Mouse (Mus musculus) gastrocnemius, adult 8-10 months (tissue): Measurements from ENCODE around the gene Gm6164. TPM values are rescaled to one million over a fixed set of nuclear protein-coding genes. Genes with fewer than 3 reads are reported as not detected.
"Not testable (repeated sequence)": the region's sequence is repeated elsewhere in the genome, so short reads cannot be mapped to it uniquely, and the experiment has no call there.

Source experiments
- DNase-seq, 2 experiments: peaks; one replicate each; pipeline ENCODE4 v3.0.0; 2022; ENCODE audit warnings: low spot score in 2 of 2
- total RNA-seq, 4 experiments: library from RNA; stranded (reverse); gene quantifications; 2 replicates each; pipeline ENCODE4 v1.2.4; 2022

Gene Gm6164
- not detected for total RNA-seq

DNA sequence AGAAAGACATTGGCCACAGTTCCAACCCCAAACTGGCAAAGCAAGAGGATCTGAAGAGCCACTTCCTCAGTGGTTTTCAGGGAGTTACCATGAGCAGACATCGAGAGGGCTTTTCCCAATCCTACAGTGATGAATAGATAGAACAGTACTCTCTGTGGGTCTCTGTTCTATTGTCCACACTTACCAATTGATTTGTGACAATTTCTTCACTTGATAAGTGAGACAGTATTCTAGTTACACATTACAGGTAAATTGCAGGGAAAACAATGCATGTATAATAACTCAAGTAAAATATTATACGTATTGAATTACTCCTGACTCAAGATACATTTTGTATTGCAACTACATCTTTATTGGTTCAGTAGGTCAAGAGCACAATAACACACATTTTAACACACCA, at the start of gene Gm6164:
Gene Gm6164 (minus strand): TSS at position 101 of the 400 bp plus-strand sequence.
- not testable (repeated sequence) for DNase-seq

DNA sequence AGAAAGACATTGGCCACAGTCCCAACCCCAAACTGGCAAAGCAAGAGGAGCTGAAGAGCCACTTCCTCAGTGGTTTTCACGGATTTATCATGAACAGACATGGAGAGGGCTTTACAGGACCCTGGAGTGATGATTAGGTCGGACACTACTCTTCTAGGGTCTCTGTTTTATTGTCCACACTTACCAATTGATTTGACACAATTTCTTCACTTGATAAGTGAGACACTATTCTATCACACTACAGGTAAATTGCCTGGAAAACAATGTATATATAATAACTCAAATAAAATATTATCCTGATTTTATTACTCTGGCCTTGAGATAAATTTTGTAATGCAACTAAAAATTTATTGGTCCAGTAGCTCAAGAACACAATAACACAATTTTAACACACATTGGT, 28.3 kb upstream of the Gm6164 start, which contains the start of gene Gm4498:
Gene Gm4498 (minus strand): TSS at position 101 of the 400 bp plus-strand sequence.
- DNase-seq = not testable (repeated sequence)

DNA sequence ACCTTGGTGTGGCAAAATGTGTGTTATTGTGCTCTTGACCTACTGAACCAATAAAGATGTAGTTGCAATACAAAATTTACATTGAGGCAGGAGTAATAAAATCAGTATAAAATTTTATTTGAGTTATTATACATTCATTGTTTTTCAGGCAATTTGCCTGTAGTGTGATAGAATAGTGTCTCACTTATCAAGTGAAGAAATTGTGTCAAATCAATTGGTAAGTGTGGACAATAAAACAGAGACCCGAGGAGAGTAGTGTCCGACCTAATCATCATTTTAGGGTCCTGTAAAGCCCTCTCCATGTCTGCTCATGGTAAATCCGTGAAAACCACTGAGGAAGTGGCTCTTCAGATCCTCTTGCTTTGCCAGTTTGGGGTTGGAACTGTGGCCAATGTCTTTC, 12.0 kb downstream of the Gm6164 start, which contains the start of gene Vmn1r95:
Gene Vmn1r95 (plus strand): TSS at position 301 of the 400 bp plus-strand sequence.
- not testable (repeated sequence) for DNase-seq

DNA sequence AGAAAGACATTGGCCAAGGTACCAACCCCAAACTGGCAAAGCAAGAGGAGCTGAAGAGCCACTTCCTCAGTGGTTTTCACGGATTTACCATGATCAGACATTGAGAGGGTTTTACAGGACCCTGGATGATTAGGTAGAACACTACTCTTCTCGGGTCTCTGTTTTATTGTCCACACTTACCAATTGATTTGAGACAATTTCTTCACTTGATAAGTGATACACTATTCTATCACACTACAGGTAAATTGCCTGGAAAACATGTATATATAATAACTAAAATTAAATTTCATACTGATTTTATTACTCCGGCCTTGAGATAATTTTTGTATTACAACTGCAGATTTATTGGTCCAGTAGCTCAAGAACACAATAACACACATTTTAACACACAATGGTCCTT, 37.1 kb downstream of the Gm6164 start, which contains the start of gene Vmn1r94:
Gene Vmn1r94 (minus strand): TSS at position 101 of the 400 bp plus-strand sequence.
- not testable (repeated sequence) for DNase-seq

Other genes with a start within 250 kb of the Gm6164 start
- not detected for gene Ceacam20, start 240.2 kb downstream of the Gm6164 start, total RNA-seq
- not detected for gene Nlrp9b, start 214.1 kb downstream of the Gm6164 start, total RNA-seq
- not detected for gene Vmn1r91, start 105.9 kb downstream of the Gm6164 start, total RNA-seq
- not detected for gene Gm16442, start 83.0 kb downstream of the Gm6164 start, total RNA-seq
- not detected for gene Vmn1r93, start 66.5 kb downstream of the Gm6164 start, total RNA-seq
- gene Vmn1r94, start 37.2 kb downstream of the Gm6164 start, total RNA-seq = not detected
- not detected for gene Vmn1r95, start 11.9 kb downstream of the Gm6164 start, total RNA-seq
- gene Gm4498, start 28.2 kb upstream of the Gm6164 start, total RNA-seq = not detected
- not detected for gene Gm5890, start 57.2 kb upstream of the Gm6164 start, total RNA-seq
- not detected for gene Gm4133, start 128.5 kb upstream of the Gm6164 start, total RNA-seq
- gene Gm5728, start 169.8 kb upstream of the Gm6164 start, total RNA-seq = not detected
- not detected for gene Vmn1r100, start 212.3 kb upstream of the Gm6164 start, total RNA-seq
- not detected for gene Vmn1r101, start 237.0 kb upstream of the Gm6164 start, total RNA-seq